Mouse (Mus musculus): ENCODE data around the gene Macrod2. TPM values are rescaled to one million over a fixed set of nuclear protein-coding genes. Genes with fewer than 3 reads are reported as not detected.

The Macrod2 gene
- polyA plus RNA-seq, 1 experiment from 2014 or later = 11.5 TPM

DNA sequence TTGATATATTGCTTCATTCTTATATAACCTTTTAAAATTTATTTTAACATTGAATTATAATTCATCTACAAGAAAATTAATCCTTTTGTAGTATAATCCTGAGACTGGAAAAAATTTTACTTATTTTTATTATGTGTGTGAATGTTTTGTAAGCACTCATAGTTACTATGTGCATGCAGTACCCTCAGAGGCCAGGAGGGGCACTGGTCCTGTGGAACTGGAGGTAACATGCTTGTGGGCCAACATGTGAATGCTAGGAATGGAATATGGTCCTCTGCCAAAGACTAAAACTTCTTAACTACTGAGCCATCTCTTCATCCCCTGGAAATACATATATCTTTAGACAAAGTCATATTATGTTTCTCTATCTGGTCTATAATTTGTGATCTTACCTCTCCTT is 531.8 kb downstream of the Macrod2 start:
- no peaks in the 10 kb centered on the region for H3K36me3 ChIP-seq
- H3K27me3 ChIP-seq = no peaks in the 10 kb centered on the region
- no peak for ATAC-seq (ENCODE audit: low read depth)
- no peak overlapping the region for H3K27ac ChIP-seq
- H3K4me1 ChIP-seq (replicated peaks) = no peaks in the 10 kb centered on the region
- H3K9me3 ChIP-seq (replicated peaks) = no peaks in the 10 kb centered on the region
- H3K4me2 ChIP-seq = no peak overlapping the region
- no peak overlapping the region for H3K9ac ChIP-seq
- H3K4me3 ChIP-seq (replicated peaks) = no peak overlapping the region
- DNase-seq = no peak

DNA sequence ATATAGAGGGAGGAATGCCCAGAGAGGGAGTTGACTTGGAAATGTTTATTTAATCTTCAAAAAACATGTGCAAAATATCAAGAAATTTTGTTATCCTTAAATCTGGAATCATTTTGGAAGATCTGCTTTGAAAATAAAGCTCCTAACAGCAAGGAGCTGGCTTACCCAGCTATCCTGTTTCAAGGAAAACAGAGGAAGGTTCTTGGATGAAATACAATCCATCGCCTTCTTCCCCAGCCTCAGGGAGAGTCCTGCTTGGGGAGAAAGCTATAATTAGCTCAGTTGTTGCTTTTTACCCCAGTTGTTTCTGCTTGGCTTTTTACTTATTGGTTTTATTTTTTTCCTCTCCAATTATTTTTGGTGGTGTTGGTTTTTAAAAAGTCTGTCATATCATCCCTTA is 539.4 kb downstream of the Macrod2 start:
- Histone ChIP-seq H3K9me3 (replicated peaks) (no peaks in the 10 kb centered on the region), H3K4me3 (replicated peaks) (no peak overlapping the region), H3K4me2 (no peak overlapping the region), H3K9ac (no peak overlapping the region), H3K27me3 (no peaks in the 10 kb centered on the region), H3K36me3 (no peaks in the 10 kb centered on the region), H3K27ac (no peak overlapping the region), H3K4me1 (replicated peaks) (no peaks in the 10 kb centered on the region)
- no peak for ATAC-seq (ENCODE audit: low read depth)
- DNase-seq = no peak
- 58% methylated on average over 1 of the region's 1 CpGs for WGBS (ENCODE audit: insufficient replicate concordance)

DNA sequence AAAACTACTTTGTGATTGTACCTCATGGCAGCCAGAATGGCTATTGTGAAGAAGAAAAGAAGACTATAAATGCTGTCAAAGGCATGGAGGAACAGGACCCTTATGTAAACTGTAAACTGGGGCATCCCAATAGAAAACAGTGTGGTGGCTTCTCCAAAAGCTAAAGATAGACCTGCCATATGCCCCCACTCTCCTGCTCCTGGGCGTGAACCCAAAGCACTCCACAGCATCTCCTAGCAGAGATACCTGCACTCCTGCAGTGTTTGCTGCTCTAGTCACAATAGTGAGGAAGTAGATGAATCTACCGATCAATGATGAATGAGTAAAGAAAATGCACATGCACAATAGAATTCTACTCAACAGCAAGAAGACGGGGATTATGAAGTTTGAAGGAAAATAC is 554.4 kb downstream of the Macrod2 start:
- WGBS (ENCODE audit: insufficient replicate concordance) = 76% methylated on average over 3 of the region's 3 CpGs
- Histone ChIP-seq H3K4me2 (no peak overlapping the region), H3K4me3 (replicated peaks) (no peak overlapping the region), H3K9me3 (replicated peaks) (no peaks in the 10 kb centered on the region), H3K27me3 (no peaks in the 10 kb centered on the region), H3K27ac (no peak overlapping the region), H3K4me1 (replicated peaks) (no peaks in the 10 kb centered on the region), H3K9ac (no peak overlapping the region), H3K36me3 (no peaks in the 10 kb centered on the region)
- no peak for DNase-seq
- ATAC-seq (ENCODE audit: low read depth) = no peak

- Histone ChIP-seq H3K27me3 (no peaks in the 10 kb centered on the region), H3K4me3 (replicated peaks) (no peak overlapping the region), H3K9me3 (replicated peaks) (no peaks in the 10 kb centered on the region), H3K4me2 (no peak overlapping the region), H3K36me3 (no peaks in the 10 kb centered on the region), H3K27ac (no peak overlapping the region), H3K4me1 (replicated peaks) (no peaks in the 10 kb centered on the region), H3K9ac (no peak overlapping the region)
- DNase-seq (no peak), ATAC-seq (ENCODE audit: low read depth) (no peak)
- 31% methylated on average over 2 of the region's 2 CpGs for WGBS (ENCODE audit: insufficient replicate concordance)
Measured at GRCm38 (mm10) chr2:140959246-140959645, 564.1 kb downstream of the Macrod2 start.

DNA sequence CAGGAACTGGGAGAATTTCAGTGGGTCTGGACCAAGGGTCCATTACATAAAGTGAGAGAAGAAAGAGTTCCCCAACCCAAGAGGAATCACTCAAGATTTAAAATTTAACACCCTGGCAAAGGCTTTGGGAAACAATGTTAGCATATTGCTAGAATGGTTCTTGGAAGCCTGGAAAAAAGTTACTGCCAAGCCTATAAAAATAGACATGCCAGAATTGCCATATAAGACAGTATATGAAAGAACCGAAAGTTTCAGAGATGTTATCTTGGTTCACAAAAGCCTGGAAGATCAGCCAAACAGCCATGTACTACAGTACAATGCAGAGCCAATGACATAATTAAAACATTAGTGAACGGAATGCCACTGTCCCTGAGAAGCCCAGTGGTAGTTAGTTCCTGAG is 575.1 kb downstream of the Macrod2 start:
- ATAC-seq (ENCODE audit: low read depth) (no peak), DNase-seq (no peak)
- 65% methylated on average over 2 of the region's 2 CpGs for WGBS (ENCODE audit: insufficient replicate concordance)
- no peak overlapping the region for H3K4me3 ChIP-seq (replicated peaks)
- no peak overlapping the region for H3K4me2 ChIP-seq
- H3K9ac ChIP-seq = no peak overlapping the region
- no peaks in the 10 kb centered on the region for H3K9me3 ChIP-seq (replicated peaks)
- H3K27ac ChIP-seq = no peak overlapping the region
- no peaks in the 10 kb centered on the region for H3K4me1 ChIP-seq (replicated peaks)
- H3K36me3 ChIP-seq = no peaks in the 10 kb centered on the region
- H3K27me3 ChIP-seq = no peaks in the 10 kb centered on the region

DNA sequence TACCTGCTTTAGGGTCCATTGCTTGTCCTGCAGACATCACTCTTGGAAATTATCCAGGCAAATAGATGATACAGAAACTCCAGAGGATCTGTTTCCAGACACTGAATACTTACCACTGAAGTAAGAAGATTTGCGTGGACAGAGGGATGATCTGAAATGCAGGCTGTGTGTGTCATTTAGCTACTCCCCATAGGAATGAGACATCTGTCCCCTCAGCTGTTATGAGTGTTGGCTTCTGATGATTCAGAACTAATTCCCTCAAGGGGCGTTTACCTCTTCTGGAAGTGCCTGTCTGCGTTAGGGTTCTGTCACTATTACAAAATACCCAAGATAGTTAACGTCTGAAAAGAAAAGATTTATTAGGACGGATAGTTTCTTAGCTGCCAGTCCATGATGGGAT is 576.7 kb downstream of the Macrod2 start:
- H3K4me1 ChIP-seq (replicated peaks) = no peaks in the 10 kb centered on the region
- H3K4me3 ChIP-seq (replicated peaks) = no peak overlapping the region
- H3K27ac ChIP-seq = no peak overlapping the region
- ATAC-seq (ENCODE audit: low read depth) = no peak
- no peaks in the 10 kb centered on the region for H3K36me3 ChIP-seq
- no peaks in the 10 kb centered on the region for H3K27me3 ChIP-seq
- H3K4me2 ChIP-seq = no peak overlapping the region
- H3K9ac ChIP-seq = no peak overlapping the region
- WGBS (ENCODE audit: insufficient replicate concordance) = 58% methylated on average over 5 of the region's 5 CpGs
- DNase-seq = no peak
- no peaks in the 10 kb centered on the region for H3K9me3 ChIP-seq (replicated peaks)

DNA sequence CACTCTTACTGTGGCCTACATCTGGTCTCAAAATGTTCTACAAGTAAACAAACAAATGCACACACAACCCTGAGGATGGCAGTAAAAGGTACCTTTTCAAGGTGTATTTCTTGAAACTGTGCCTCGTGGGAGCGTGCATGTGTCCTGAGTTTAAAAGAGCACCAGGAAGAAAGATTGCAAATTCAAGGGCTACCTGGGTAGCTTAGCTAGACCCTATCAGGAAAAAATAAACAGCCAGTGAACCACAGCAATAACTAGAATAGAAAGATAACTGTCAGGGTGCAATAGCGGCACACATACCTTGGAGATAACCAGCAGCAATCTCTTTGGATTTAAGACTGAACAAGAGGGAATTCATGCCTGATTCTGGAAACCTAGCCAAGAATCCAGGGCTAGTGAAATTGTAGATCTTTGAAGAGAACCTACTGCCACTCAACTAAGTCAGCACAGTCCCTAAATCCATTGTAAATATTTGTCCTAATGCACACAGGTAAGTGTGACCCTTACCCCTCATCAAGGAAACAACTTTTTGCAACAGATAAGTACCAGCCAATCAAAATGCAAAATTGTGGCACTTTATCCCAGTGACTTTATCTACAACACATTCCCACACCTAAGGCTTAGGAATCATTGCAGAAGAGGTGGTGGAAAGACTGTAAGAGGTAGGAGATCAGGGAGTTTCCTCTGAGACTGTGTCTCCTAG is 590.7 kb downstream of the Macrod2 start:
- H3K4me2 ChIP-seq = no peak overlapping the region
- ATAC-seq (ENCODE audit: low read depth) = no peak
- 68% methylated on average over 3 of the region's 3 CpGs for WGBS (ENCODE audit: insufficient replicate concordance)

GRCm38 (mm10) chr2:141003846-141004245 is 608.7 kb downstream of the Macrod2 start:
- 70% methylated on average over 5 of the region's 5 CpGs for WGBS (ENCODE audit: insufficient replicate concordance)
- no peaks in the 10 kb centered on the region for H3K9me3 ChIP-seq (replicated peaks)

More for the DNA sequence above, 590.7 kb downstream of the Macrod2 start:
- H3K36me3 ChIP-seq = no peaks in the 10 kb centered on the region
- DNase-seq = no peak
- H3K4me3 ChIP-seq (replicated peaks) = no peak overlapping the region
- H3K4me1 ChIP-seq (replicated peaks) = no peaks in the 10 kb centered on the region
- H3K9me3 ChIP-seq (replicated peaks) = no peaks in the 10 kb centered on the region
- H3K27me3 ChIP-seq = no peaks in the 10 kb centered on the region
- no peak overlapping the region for H3K9ac ChIP-seq
- H3K27ac ChIP-seq = no peak overlapping the region

GRCm38 (mm10) chr2:141004326-141004725 is 609.2 kb downstream of the Macrod2 start:
- H3K4me3 ChIP-seq (replicated peaks) = no peak overlapping the region
- DNase-seq = no peak
- no peak for ATAC-seq (ENCODE audit: low read depth)
- no peak overlapping the region for H3K9ac ChIP-seq
- no peak overlapping the region for H3K4me2 ChIP-seq
- H3K36me3 ChIP-seq = no peaks in the 10 kb centered on the region
- H3K9me3 ChIP-seq (replicated peaks) = no peaks in the 10 kb centered on the region
- H3K27ac ChIP-seq = no peak overlapping the region
- no peaks in the 10 kb centered on the region for H3K27me3 ChIP-seq
- 60% methylated on average over 3 of the region's 3 CpGs for WGBS (ENCODE audit: insufficient replicate concordance)
- no peaks in the 10 kb centered on the region for H3K4me1 ChIP-seq (replicated peaks)

More at GRCm38 (mm10) chr2:141003846-141004245, 608.7 kb downstream of the Macrod2 start:
- Histone ChIP-seq H3K36me3 (no peaks in the 10 kb centered on the region), H3K4me1 (replicated peaks) (no peaks in the 10 kb centered on the region), H3K27me3 (no peaks in the 10 kb centered on the region), H3K9ac (no peak overlapping the region), H3K27ac (no peak overlapping the region), H3K4me2 (no peak overlapping the region), H3K4me3 (replicated peaks) (no peak overlapping the region)
- DNase-seq (no peak), ATAC-seq (ENCODE audit: low read depth) (no peak)

GRCm38 (mm10) chr2:141005616-141006015 is 610.5 kb downstream of the Macrod2 start:
- Histone ChIP-seq H3K27me3 (no peaks in the 10 kb centered on the region), H3K27ac (no peak overlapping the region), H3K4me2 (no peak overlapping the region), H3K36me3 (no peaks in the 10 kb centered on the region), H3K4me3 (replicated peaks) (no peak overlapping the region), H3K4me1 (replicated peaks) (no peaks in the 10 kb centered on the region), H3K9ac (no peak overlapping the region), H3K9me3 (replicated peaks) (no peaks in the 10 kb centered on the region)
- 73% methylated on average over 6 of the region's 6 CpGs for WGBS (ENCODE audit: insufficient replicate concordance)
- ATAC-seq (ENCODE audit: low read depth) (no peak), DNase-seq (no peak)

GRCm38 (mm10) chr2:141007725-141008124 is 612.6 kb downstream of the Macrod2 start:
- H3K9ac ChIP-seq = no peak overlapping the region
- no peaks in the 10 kb centered on the region for H3K36me3 ChIP-seq
- ATAC-seq (ENCODE audit: low read depth) = no peak
- no peaks in the 10 kb centered on the region for H3K27me3 ChIP-seq
- H3K4me1 ChIP-seq (replicated peaks) = no peaks in the 10 kb centered on the region
- H3K27ac ChIP-seq = no peak overlapping the region
- H3K4me2 ChIP-seq = no peak overlapping the region
- DNase-seq = no peak
- WGBS (ENCODE audit: insufficient replicate concordance) = 72% methylated on average over 7 of the region's 7 CpGs
- no peaks in the 10 kb centered on the region for H3K9me3 ChIP-seq (replicated peaks)
- no peak overlapping the region for H3K4me3 ChIP-seq (replicated peaks)

DNA sequence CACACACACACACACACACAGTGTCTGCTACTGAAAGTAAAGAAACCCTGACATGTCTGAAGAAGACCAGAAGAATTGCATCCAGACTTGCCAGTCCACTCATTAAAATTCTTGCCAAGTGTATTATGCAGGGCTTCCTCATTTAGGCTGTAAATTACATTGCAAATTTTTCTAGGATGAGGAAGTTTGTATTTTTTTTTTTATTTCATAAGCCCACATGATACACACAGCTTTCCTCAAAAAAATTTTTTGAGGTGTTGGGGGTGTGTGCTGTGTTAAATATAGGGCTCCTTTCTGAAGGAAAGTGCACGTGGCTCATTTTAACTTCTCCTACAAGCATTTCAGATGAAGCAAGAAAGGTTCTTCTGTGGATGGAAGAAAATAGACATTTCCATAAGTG is 613.3 kb downstream of the Macrod2 start:
- no peaks in the 10 kb centered on the region for H3K27me3 ChIP-seq
- H3K9ac ChIP-seq = no peak overlapping the region
- no peaks in the 10 kb centered on the region for H3K36me3 ChIP-seq
- no peak overlapping the region for H3K4me2 ChIP-seq
- H3K27ac ChIP-seq = no peak overlapping the region
- no peaks in the 10 kb centered on the region for H3K4me1 ChIP-seq (replicated peaks)
- no peak for ATAC-seq (ENCODE audit: low read depth)
- no peak overlapping the region for H3K4me3 ChIP-seq (replicated peaks)
- no peaks in the 10 kb centered on the region for H3K9me3 ChIP-seq (replicated peaks)
- WGBS (ENCODE audit: insufficient replicate concordance) = 41% methylated on average over 1 of the region's 1 CpGs
- DNase-seq = no peak

Data from liver, embryonic 13.5 days (tissue).